Mouse (Mus musculus) thymus, postnatal 0 days (tissue): Measurements from ENCODE around the gene Hykk. TPM values are rescaled to one million over a fixed set of nuclear protein-coding genes. Genes with fewer than 3 reads are reported as not detected.

ENCODE experiments used
- DNase-seq: peaks from one replicate; pipeline ENCODE4 v3.0.0-alpha.2; 2015; ENCODE audit warnings: low spot score
- polyA plus RNA-seq: library from polyadenylated mRNA; unstranded; fragments of >200 nt; fragmentation: Nextera tagmentation; extraction: Ambion mirVana; gene quantifications from 2 replicates; pipeline ENCODE4 v1.2.1, GENCODE M21; 2015

The Hykk gene
- polyA plus RNA-seq, 1 experiment from 2014 or later: 0.59 TPM

GRCm38 (mm10) chr9:54980674-54981073 is 63.6 kb downstream of the Hykk start, which contains the start of gene Chrna5:
Chrna5 (plus strand) TSS chr9:54980880.
- DNase-seq: no peak

GRCm38 (mm10) chr9:54981291-54982191 is 64.5 kb downstream of the Hykk start:
- DNase-seq: peak; percentile 50

GRCm38 (mm10) chr9:54982401-54982800 is 65.3 kb downstream of the Hykk start:
- no peak for DNase-seq

GRCm38 (mm10) chr9:54990362-54990761 is 73.3 kb downstream of the Hykk start:
- DNase-seq: no peak

GRCm38 (mm10) chr9:54994381-54994780 is 77.3 kb downstream of the Hykk start:
- DNase-seq: no peak

- no peak for DNase-seq
Measured at GRCm38 (mm10) chr9:54995645-54996044, 78.6 kb downstream of the Hykk start.

Other genes with a start within 250 kb of the Hykk start
- 2.9 and 3.1 TPM in 2 replicates for gene Dnaja4, start 218.4 kb upstream of the Hykk start, polyA plus RNA-seq
- gene Wdr61, start 182.8 kb upstream of the Hykk start, polyA plus RNA-seq: 154 and 174 TPM in 2 replicates
- 7.8 and 8.1 TPM in 2 replicates for gene Crabp1, start 152.5 kb upstream of the Hykk start, polyA plus RNA-seq
- gene Ireb2, start 53.5 kb upstream of the Hykk start, polyA plus RNA-seq: 20.7 and 20.8 TPM in 2 replicates
- 335 and 346 TPM in 2 replicates for gene Psma4, start 33.5 kb downstream of the Hykk start, polyA plus RNA-seq
- gene AY074887, start 33.7 kb downstream of the Hykk start, polyA plus RNA-seq: 0.57 and 1.1 TPM in 2 replicates
- gene Chrna5, start 63.6 kb downstream of the Hykk start, polyA plus RNA-seq: 0.38 and 0.44 TPM in 2 replicates
- 0.03 and 0.08 TPM in 2 replicates for gene Chrna3, start 109.3 kb downstream of the Hykk start, polyA plus RNA-seq
- gene Chrnb4, start 131.5 kb downstream of the Hykk start, polyA plus RNA-seq: 0.07 and 0.09 TPM in 2 replicates
- 23.9 and 24.0 TPM in 2 replicates for gene Ube2q2, start 231.6 kb downstream of the Hykk start, polyA plus RNA-seq